Mouse (Mus musculus) E14TG2a.4 (cell line): Measurements from ENCODE around the gene Taf3.

Source experiments
- CTCF ChIP-seq: conservative IDR thresholded peaks from 2 replicates; pipeline ENCODE4 v1.5.1; 2014; ENCODE audit warnings: low read length
- NANOG ChIP-seq: IDR thresholded peaks from 2 replicates; pipeline ENCODE4 v1.6.1; 2014; ENCODE audit warnings: borderline replicate concordance, low read length, mixed read lengths

- TF ChIP-seq CTCF (no peak), NANOG (no peak)
Observed at GRCm38 (mm10) chr2:9872682-9873081, 175.7 kb downstream of the Taf3 start.
